Mouse (Mus musculus): ENCODE data around the gene Cdrt4. TPM values are rescaled to one million over a fixed set of nuclear protein-coding genes. Genes with fewer than 3 reads are reported as not detected.

Cdrt4 gene
- polyA plus RNA-seq, 1 experiment from 2014 or later, result not detected

- DNase-seq (ENCODE audit: low spot score) (no peak), ATAC-seq (ENCODE audit: low FRiP score, low TSS enrichment) (no peak)
- Histone ChIP-seq H3K27me3 (ENCODE audit: control insufficient read depth, insufficient read depth, low read length) (no peaks in the 10 kb centered on the region), H3K4me3 (ENCODE audit: low read depth, low read length) (no peak overlapping the region), H3K36me3 (ENCODE audit: control insufficient read depth, insufficient read depth, low read length) (no peaks in the 10 kb centered on the region), H3K4me1 (replicated peaks; ENCODE audit: control insufficient read depth, insufficient read depth) (no peaks in the 10 kb centered on the region), H3K4me2 (replicated peaks; ENCODE audit: low read depth) (no peak overlapping the region), H3K9ac (ENCODE audit: low read length) (no peak overlapping the region), H3K9me3 (ENCODE audit: control insufficient read depth, low read length) (no peaks in the 10 kb centered on the region), H3K27ac (replicated peaks) (no peak overlapping the region)
- TF ChIP-seq CTCF (IDR thresholded peaks at IDR 0.05; ENCODE audit: low read depth) (no peak), EP300 (optimal IDR thresholded peaks at IDR 0.05) (no peak)
- 55% methylated on average over 11 of the region's 11 CpGs for WGBS
These were observed 84.6 kb downstream of the Cdrt4 start for GRCm38 (mm10) chr11:63035420-63036211.

DNA sequence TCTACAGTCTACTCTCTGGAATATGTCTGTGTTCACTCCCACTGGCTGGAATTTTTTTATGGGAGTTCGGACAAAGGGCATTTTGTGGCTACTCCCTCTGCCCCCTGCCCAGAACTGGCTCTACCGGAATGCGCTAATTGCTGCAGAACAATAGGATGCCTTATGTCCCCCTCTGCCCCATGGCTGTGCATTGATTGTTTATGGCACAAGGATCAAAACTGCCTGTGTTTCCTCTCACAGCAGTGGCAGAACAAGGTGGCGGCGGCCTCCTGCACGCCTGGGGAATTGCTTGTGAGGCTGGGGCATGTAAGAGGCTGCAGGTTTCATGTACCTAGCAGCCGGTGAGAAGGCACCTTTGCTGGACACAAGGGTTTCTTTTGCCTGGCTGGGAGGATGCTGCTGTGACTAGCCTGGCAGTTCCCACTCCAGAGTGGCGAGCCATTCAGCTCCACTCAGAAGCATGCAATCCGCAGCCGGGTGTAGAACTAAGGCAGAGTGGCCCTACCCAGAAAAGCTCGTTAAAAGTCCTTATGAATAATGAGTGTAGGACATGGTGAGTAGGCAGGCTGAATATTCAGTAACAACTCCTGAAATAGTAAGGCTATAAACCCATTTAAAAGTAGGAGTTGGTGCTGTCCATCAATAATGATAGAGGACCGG lies 89.1 kb downstream of the Cdrt4 start:
- TF ChIP-seq CTCF (IDR thresholded peaks at IDR 0.05; ENCODE audit: low read depth) (no peak), EP300 (optimal IDR thresholded peaks at IDR 0.05) (no peak)
- no peak overlapping the region for H3K4me2 ChIP-seq (replicated peaks; ENCODE audit: low read depth)
- H3K36me3 ChIP-seq (ENCODE audit: control insufficient read depth, insufficient read depth, low read length), result no peaks in the 10 kb centered on the region
- no peaks in the 10 kb centered on the region for H3K27me3 ChIP-seq (ENCODE audit: control insufficient read depth, insufficient read depth, low read length)
- ATAC-seq (ENCODE audit: low FRiP score, low TSS enrichment), result no peak
- no peak for DNase-seq (ENCODE audit: low spot score)
- no peak overlapping the region for H3K27ac ChIP-seq (replicated peaks)
- H3K4me1 ChIP-seq (replicated peaks; ENCODE audit: control insufficient read depth, insufficient read depth), result no peaks in the 10 kb centered on the region
- no peak overlapping the region for H3K9ac ChIP-seq (ENCODE audit: low read length)
- no peak overlapping the region for H3K4me3 ChIP-seq (ENCODE audit: low read depth, low read length)
- WGBS, result 70% methylated on average over 12 of the region's 12 CpGs
- no peaks in the 10 kb centered on the region for H3K9me3 ChIP-seq (ENCODE audit: control insufficient read depth, low read length)

Other genes with a start within 250 kb of the Cdrt4 start
- gene Zfp287, start 219.3 kb upstream of the Cdrt4 start, polyA plus RNA-seq (2015; fragmentation: Nextera tagmentation; extraction: Ambion mirVana), result 2.5 and 2.6 TPM in 2 replicates
- gene Gm10428, start 198.1 kb upstream of the Cdrt4 start, polyA plus RNA-seq (2015; fragmentation: Nextera tagmentation; extraction: Ambion mirVana), result not detected in 2 replicates
- gene Zfp286, start 161.7 kb upstream of the Cdrt4 start, polyA plus RNA-seq (2015; fragmentation: Nextera tagmentation; extraction: Ambion mirVana), result 4.6 and 5.5 TPM in 2 replicates
- gene Trim16, start 131.0 kb upstream of the Cdrt4 start, polyA plus RNA-seq (2015; fragmentation: Nextera tagmentation; extraction: Ambion mirVana), result 23.4 and 25.0 TPM in 2 replicates
- 0.47 TPM in 2 replicates for gene Fbxw10, start 104.1 kb upstream of the Cdrt4 start, polyA plus RNA-seq (2015; fragmentation: Nextera tagmentation; extraction: Ambion mirVana)
- gene Tvp23b, start 71.7 kb upstream of the Cdrt4 start, polyA plus RNA-seq (2015; fragmentation: Nextera tagmentation; extraction: Ambion mirVana), result 67.2 and 71.1 TPM in 2 replicates
- not detected in 2 replicates for gene Tekt3, start 110.5 kb downstream of the Cdrt4 start, polyA plus RNA-seq (2015; fragmentation: Nextera tagmentation; extraction: Ambion mirVana)
- gene Pmp22, start 177.8 kb downstream of the Cdrt4 start, polyA plus RNA-seq (2015; fragmentation: Nextera tagmentation; extraction: Ambion mirVana), result 96.7 and 102 TPM in 2 replicates